Mouse (Mus musculus) hindbrain, embryonic 15.5 days (tissue): ENCODE results near the gene Zfp786. TPM values are rescaled to one million over a fixed set of nuclear protein-coding genes. Genes with fewer than 3 reads are reported as not detected.
"Not testable (repeated sequence)": the region's sequence is repeated elsewhere in the genome, so short reads cannot be mapped to it uniquely, and the experiment has no call there.

Experiments used
- ATAC-seq: fragments of 200-750 bp; cut with Nextera tagmentation; 2 replicates; pipeline ENCODE4 v1.8.0; 2017; ENCODE audit warnings: low read depth, moderate number of reproducible peaks, moderate TSS enrichment; ENCODE audit not compliant: low FRiP score
- H3K27ac ChIP-seq: fragments of 300-500 bp; sonication (generic); replicated peaks from 2 replicates; pipeline ENCODE4 v1.5.1; 2015; ENCODE audit warnings: mild to moderate bottlenecking, inconsistent platforms
- H3K27me3 ChIP-seq: fragments of 300-500 bp; sonication (generic); 2 replicates; pipeline ENCODE4 v1.6.1; 2015; ENCODE audit warnings: control low read depth, inconsistent platforms
- H3K36me3 ChIP-seq: fragments of 300-500 bp; sonication (generic); 2 replicates; pipeline ENCODE4 v1.6.1; 2015; ENCODE audit warnings: control low read depth, inconsistent platforms
- H3K4me1 ChIP-seq: fragments of 300-500 bp; sonication (generic); replicated peaks from 2 replicates; pipeline ENCODE4 v1.6.1; 2015; ENCODE audit warnings: control low read depth, inconsistent platforms
- H3K4me2 ChIP-seq: fragments of 300-500 bp; sonication (generic); 2 replicates; pipeline ENCODE4 v1.6.1; 2015; ENCODE audit warnings: moderate library complexity, mild to moderate bottlenecking, inconsistent platforms
- H3K4me3 ChIP-seq: fragments of 300-500 bp; sonication (generic); 2 replicates; pipeline ENCODE4 v1.5.1; 2015; ENCODE audit warnings: mild to moderate bottlenecking, inconsistent platforms
- H3K9ac ChIP-seq: fragments of 300-500 bp; sonication (generic); 2 replicates; pipeline ENCODE4 v1.6.1; 2015; ENCODE audit warnings: inconsistent platforms
- H3K9me3 ChIP-seq: fragments of 300-500 bp; sonication (generic); 2 replicates; pipeline ENCODE4 v1.6.1; 2016; ENCODE audit warnings: control low read depth, inconsistent platforms
- whole genome bisulfite sequencing: fragments of 180-500 bp; shearing (Covaris S2); methylation state at CpG from one replicate; pipeline ENCODE4 v1.1.7; 2015; 5-methylcytosine and 5-hydroxymethylcytosine counted together
- polyA plus RNA-seq: library from polyadenylated mRNA; unstranded; fragments of >200 nt; fragmentation: Nextera tagmentation; extraction: Ambion mirVana; gene quantifications from 2 replicates; pipeline ENCODE4 v1.2.1, GENCODE M21; 2015

The Zfp786 gene
- polyA plus RNA-seq, 1 experiment from 2014 or later: 14.7 TPM

DNA sequence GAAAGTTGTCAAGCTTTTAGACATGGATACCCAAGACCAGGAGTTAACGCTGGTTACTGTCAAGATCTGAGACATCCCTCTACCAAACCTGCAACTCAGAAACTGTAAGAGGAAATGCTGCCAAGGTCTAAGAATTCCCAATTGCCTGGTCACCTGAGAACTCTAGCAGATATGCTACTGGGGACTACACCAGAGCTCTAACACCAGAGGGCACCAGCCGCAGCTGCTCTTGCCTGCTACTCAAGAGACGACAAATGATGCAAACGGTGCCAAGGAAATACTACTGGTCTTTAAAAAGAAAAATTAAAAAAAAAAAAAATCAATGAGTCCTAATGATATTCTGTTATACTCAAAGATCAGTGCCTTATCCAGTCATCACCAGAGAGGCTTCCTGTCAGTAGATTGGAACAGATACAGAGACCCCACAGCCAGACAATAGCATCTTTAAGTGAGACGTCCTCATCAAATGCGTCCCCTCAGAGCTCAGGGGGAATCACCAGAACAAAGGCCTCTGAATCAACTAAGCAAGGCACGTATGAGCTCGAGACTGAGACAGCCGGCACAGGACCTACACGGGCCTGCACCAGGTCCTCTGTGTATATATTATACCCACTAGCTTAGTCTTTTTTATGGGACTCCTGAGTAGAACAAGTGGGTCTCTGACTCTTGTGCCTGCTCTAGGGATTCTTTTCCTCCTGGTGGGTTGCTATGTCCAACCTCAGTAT is 36.4 kb downstream of the Zfp786 start:
- no peak for ATAC-seq
- no peak overlapping the region for H3K9ac ChIP-seq
- 0 out of 2 replicates have a peak overlapping the region, but pooled peaks have one; percentile 12 for H3K27ac ChIP-seq
- H3K27me3 ChIP-seq: no peaks in the 10 kb centered on the region
- H3K4me1 ChIP-seq: no peaks in the 10 kb centered on the region
- WGBS: 39% methylated on average over 10 of the region's 10 CpGs
- H3K9me3 ChIP-seq: no peaks in the 10 kb centered on the region
- H3K4me3 ChIP-seq: no peak overlapping the region
- H3K36me3 ChIP-seq: peaks cover 47% of the 10 kb centered on the region
- no peak overlapping the region for H3K4me2 ChIP-seq

- Histone ChIP-seq H3K27me3 (no peaks in the 10 kb centered on the region), H3K27ac (no peak overlapping the region), H3K9me3 (no peaks in the 10 kb centered on the region), H3K4me1 (peaks cover 5% of the 10 kb centered on the region), H3K4me2 (no peak overlapping the region), H3K36me3 (peaks cover 37% of the 10 kb centered on the region), H3K9ac (no peak overlapping the region), H3K4me3 (no peak overlapping the region)
- ATAC-seq: no peak
- WGBS: 82% methylated on average over 5 of the region's 5 CpGs
Measured at GRCm38 (mm10) chr6:47793284-47793683, 37.4 kb downstream of the Zfp786 start.

DNA sequence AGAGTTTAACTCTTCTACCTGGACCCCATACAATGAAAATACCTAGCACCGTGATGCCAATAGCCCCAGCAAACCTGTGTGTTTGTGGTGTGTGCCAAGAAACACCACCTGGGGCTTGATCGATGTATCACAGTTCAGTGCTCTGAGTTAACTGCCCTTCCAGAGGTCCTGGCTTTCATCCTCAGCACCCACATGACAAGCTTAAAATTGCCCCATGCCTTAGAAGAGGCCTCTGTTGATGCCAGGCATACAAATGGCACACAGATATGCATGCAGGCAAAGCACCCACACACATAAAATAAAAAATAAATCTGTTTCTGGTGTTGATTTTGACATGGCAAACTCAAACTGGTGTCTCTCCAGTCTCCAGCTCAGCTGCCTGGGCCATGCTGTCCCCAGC is 38.1 kb downstream of the Zfp786 start:
- peaks cover 5% of the 10 kb centered on the region for H3K4me1 ChIP-seq
- H3K27me3 ChIP-seq: no peaks in the 10 kb centered on the region
- H3K4me2 ChIP-seq: no peak overlapping the region
- ATAC-seq: no peak
- H3K4me3 ChIP-seq: no peak overlapping the region
- H3K27ac ChIP-seq: no peak overlapping the region
- H3K36me3 ChIP-seq: peaks cover 30% of the 10 kb centered on the region
- 87% methylated on average over 2 of the region's 2 CpGs for WGBS
- H3K9ac ChIP-seq: no peak overlapping the region
- H3K9me3 ChIP-seq: no peaks in the 10 kb centered on the region

DNA sequence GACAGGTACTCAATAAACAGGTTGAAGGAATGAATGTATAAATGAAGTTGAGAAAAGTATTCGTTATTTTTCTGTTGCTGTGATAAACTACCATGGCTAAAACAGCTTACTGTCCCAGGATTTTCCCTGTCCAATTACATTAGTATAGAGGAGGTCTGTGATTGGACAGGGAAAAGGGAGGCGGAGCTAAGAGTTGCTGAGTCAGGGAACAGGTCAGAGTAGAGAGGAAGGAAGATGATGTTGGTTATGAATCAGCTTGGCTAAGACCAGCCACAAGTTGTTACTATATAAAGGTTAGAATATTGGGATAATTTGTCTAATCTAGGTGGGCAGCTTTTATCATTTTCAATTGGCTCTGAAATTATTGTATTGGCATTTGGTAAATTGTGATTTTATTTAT is 39.9 kb downstream of the Zfp786 start:
- no peak for ATAC-seq
- WGBS: 66% methylated on average over 2 of the region's 2 CpGs
- Histone ChIP-seq H3K9ac (no peak overlapping the region), H3K4me3 (no peak overlapping the region), H3K36me3 (peaks cover 14% of the 10 kb centered on the region), H3K9me3 (no peaks in the 10 kb centered on the region), H3K27ac (no peak overlapping the region), H3K4me1 (peaks cover 5% of the 10 kb centered on the region), H3K4me2 (no peak overlapping the region), H3K27me3 (no peaks in the 10 kb centered on the region)

DNA sequence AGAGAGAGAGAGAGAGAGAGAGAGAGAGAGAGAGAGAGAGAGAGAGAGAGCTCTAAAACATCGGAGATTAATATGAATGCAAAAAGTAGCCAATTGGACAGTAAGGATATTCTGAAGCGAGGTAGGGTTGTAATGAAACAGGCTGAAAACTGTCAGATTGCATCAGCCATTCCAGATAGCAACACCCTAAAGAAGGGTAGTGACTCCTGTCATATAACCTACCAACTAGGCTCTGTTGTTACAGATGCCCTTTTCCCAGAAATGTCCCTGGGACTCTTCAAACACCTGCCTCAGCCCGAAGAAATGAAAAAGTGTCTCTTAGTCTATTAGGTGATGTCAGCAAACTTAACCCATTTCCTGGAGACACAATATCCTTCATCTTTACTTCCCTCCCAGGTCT is 41.8 kb downstream of the Zfp786 start:
- Histone ChIP-seq H3K4me3 (peak overlapping the region; percentile 51), H3K4me1 (peaks cover 5% of the 10 kb centered on the region), H3K4me2 (peak overlapping the region; percentile 68), H3K9me3 (no peaks in the 10 kb centered on the region), H3K27me3 (no peaks in the 10 kb centered on the region), H3K9ac (peak overlapping the region; percentile 61; the same call in 1 of the 2 replicates), H3K36me3 (no peaks in the 10 kb centered on the region), H3K27ac (peak overlapping the region; percentile 94)
- WGBS: 28% methylated on average over 3 of the region's 3 CpGs
- no peak for ATAC-seq

- Histone ChIP-seq H3K9ac (peak overlapping the region; percentile 61), H3K9me3 (no peaks in the 10 kb centered on the region), H3K27ac (peak overlapping the region; percentile 94), H3K4me2 (peak overlapping the region; percentile 68), H3K4me1 (peaks cover 5% of the 10 kb centered on the region), H3K36me3 (no peaks in the 10 kb centered on the region), H3K27me3 (no peaks in the 10 kb centered on the region), H3K4me3 (peak overlapping the region; percentile 51)
- peak; percentile 95 for ATAC-seq
- WGBS: 2% methylated on average over 18 of the region's 18 CpGs
Measured at GRCm38 (mm10) chr6:47787941-47788736, 42.5 kb downstream of the Zfp786 start.

DNA sequence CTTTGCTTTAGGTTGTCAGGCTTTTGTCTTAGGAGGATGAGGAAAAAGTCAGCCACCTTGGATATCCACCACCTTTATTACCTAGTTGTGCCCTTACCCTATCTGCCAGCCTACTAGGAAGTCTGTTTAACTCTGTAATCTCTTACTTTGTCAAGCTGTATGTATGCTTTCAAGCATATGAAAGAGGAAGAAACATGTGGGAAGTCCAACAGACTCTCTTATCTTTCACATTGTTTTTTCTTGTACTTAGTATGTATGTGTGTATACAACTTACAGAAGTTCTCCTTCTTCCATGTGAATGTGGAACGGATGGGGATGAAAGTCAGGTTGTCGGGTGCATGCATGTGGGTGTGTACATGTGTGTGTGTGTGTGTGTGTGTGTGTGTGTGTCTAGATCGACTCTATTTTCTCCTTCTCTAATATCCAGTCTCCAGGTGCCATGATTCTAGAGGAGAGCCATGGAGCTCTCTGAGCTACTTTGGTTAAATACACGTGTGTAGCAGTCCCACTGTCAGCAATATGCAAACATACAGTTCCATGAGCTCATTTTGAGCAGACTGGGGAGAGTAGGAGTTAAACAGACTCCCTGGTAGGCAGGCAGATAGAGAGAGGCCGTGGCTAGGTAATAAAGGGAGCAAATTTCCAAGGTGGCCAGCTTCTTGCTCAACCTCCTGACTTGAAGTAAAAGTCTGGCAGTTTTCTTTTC is 45.8 kb downstream of the Zfp786 start:
- Histone ChIP-seq H3K27me3 (no peaks in the 10 kb centered on the region), H3K9ac (no peak overlapping the region), H3K27ac (no peak overlapping the region), H3K4me2 (no peak overlapping the region), H3K9me3 (no peaks in the 10 kb centered on the region), H3K4me1 (peaks cover 13% of the 10 kb centered on the region), H3K36me3 (no peaks in the 10 kb centered on the region), H3K4me3 (no peak overlapping the region)
- ATAC-seq: no peak
- WGBS: 78% methylated on average over 5 of the region's 5 CpGs

DNA sequence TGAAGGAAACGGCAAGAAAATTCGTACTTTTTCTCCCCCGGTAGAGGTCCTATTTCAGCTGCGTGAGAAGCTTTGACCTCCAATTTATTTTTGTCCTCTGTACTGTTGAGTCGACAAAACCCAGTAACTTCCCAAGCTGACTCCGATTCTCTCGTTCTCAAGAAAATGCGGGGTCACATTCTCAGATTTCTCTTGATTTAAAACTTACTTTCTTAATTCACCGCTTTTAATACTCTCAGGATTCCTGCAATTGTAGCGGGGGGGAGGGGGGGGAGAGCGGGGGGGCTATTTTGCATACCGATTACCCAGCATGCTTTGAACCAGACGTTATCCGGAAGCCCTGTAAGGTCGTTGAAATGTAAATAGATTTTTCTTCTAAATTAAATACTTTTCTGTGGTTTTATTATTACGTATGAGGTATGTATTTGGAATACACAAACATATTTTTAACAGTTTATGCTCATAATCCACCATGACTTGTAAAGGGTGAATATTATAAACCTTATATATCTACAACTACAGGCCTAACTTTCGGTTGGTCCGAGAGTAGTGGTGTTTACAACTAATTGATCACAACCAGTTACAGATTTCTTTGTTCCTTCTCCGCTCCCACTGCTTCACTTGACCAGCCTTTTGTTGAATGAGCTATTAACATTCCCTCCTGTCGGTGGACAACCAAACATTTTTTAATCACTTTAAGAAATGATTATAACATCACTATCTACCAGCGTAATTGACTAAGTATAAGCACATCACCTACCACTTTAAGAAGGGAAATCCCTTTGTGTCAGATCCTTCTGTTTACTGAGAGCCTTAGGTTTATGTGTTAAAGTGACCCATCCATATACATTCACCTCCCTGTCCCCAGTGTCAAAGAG is 49.3 kb downstream of the Zfp786 start:
- peak overlapping the region; percentile 72 for H3K27ac ChIP-seq
- peak overlapping the region; percentile 47 for H3K4me3 ChIP-seq
- H3K4me2 ChIP-seq: peak overlapping the region; percentile 50
- H3K9ac ChIP-seq: peak overlapping the region; percentile 41
- H3K4me1 ChIP-seq: peaks cover 12% of the 10 kb centered on the region
- peak; percentile 72 for ATAC-seq
- H3K27me3 ChIP-seq: no peaks in the 10 kb centered on the region
- no peaks in the 10 kb centered on the region for H3K9me3 ChIP-seq
- WGBS: under 1% methylated on average over 21 of the region's 21 CpGs
- H3K36me3 ChIP-seq: no peaks in the 10 kb centered on the region

- Histone ChIP-seq H3K9me3 (no peaks in the 10 kb centered on the region), H3K27me3 (no peaks in the 10 kb centered on the region), H3K27ac (0 out of 2 replicates have a peak overlapping the region, but pooled peaks have one; percentile 29), H3K36me3 (no peaks in the 10 kb centered on the region), H3K4me1 (peaks cover 12% of the 10 kb centered on the region), H3K4me3 (peak overlapping the region; percentile 47), H3K4me2 (peak overlapping the region; percentile 50), H3K9ac (no peak overlapping the region)
- ATAC-seq: no peak
- WGBS: 11% methylated on average over 2 of the region's 2 CpGs
Measured at GRCm38 (mm10) chr6:47780576-47781013, 50.1 kb downstream of the Zfp786 start.

GRCm38 (mm10) chr6:47771760-47772159 is 58.9 kb downstream of the Zfp786 start:
- 57% methylated on average over 8 of the region's 19 CpGs for WGBS
- H3K4me3 ChIP-seq: peak overlapping the region; percentile 20; the same call in 1 of the 2 replicates

GRCm38 (mm10) chr6:47771113-47771512 is 59.6 kb downstream of the Zfp786 start:
- not testable (repeated sequence) for H3K27ac ChIP-seq, ATAC-seq, H3K4me1 ChIP-seq, H3K4me2 ChIP-seq, H3K4me3 ChIP-seq, H3K36me3 ChIP-seq, H3K9me3 ChIP-seq, H3K27me3 ChIP-seq, H3K9ac ChIP-seq
- WGBS: 84% methylated on average over 12 of the region's 12 CpGs

More at GRCm38 (mm10) chr6:47771760-47772159, 58.9 kb downstream of the Zfp786 start:
- H3K27ac ChIP-seq, H3K27me3 ChIP-seq, H3K9me3 ChIP-seq, H3K9ac ChIP-seq, H3K36me3 ChIP-seq, H3K4me1 ChIP-seq: not testable (repeated sequence)
- ATAC-seq: peak; percentile 45; the same call in 1 of the 2 replicates
- H3K4me2 ChIP-seq: peak overlapping the region; percentile 47
